Mouse (Mus musculus): ENCODE data around the gene Klhl22.

DNA sequence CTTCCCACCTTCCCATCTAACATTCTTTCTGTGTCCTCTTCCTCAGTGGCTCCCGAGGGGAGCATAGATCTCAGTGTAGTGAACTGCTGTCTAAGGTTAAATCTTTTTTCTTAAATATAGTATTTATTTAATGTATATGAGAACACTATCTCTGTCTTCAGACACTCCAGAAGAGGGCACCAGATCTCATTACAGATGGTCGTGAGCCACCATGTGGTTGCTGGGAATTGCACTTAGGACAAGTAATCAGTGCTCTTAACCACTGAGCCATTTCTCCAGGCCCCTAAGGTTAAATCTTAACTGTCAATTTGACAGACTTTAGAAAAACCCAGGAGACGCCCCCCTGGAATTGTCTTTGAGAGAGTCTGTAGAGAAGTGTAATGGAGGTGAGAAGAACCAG is 27.4 kb upstream of the Klhl22 start:
- no peak for TF ChIP-seq POLR2A (IDR thresholded peaks at IDR 0.05; ENCODE audit: insufficient read depth, low read depth, low read length)
- TF ChIP-seq CTCF (IDR thresholded peaks at IDR 0.05) = no peak
- no peak for TF ChIP-seq EP300 (IDR thresholded peaks at IDR 0.05; ENCODE audit: insufficient read depth, low read depth, low read length)
